Mouse (Mus musculus) forebrain, postnatal 0 days (tissue): Measurements from ENCODE around the gene Abat. TPM values are rescaled to one million over a fixed set of nuclear protein-coding genes. Genes with fewer than 3 reads are reported as not detected.

ENCODE experiments used
- ATAC-seq: fragments of 200-750 bp; cut with Nextera tagmentation; 2 replicates; pipeline ENCODE4 v1.8.0; 2017; ENCODE audit warnings: mild to moderate bottlenecking, moderate library complexity
- DNase-seq: peaks from one replicate; pipeline ENCODE4 v3.0.0-alpha.2; 2015
- H3K27ac ChIP-seq: fragments of 300-500 bp; sonication (generic); 2 replicates; pipeline ENCODE4 v1.5.1; 2014; ENCODE audit warnings: low read depth, mild to moderate bottlenecking, antibody characterized with exemption, low read length, moderate library complexity, mixed read lengths
- H3K27me3 ChIP-seq: fragments of 300-500 bp; sonication (generic); 2 replicates; pipeline ENCODE4 v1.6.1; 2014; ENCODE audit warnings: mild to moderate bottlenecking, low read length, mixed read lengths; ENCODE audit not compliant: insufficient read depth
- H3K36me3 ChIP-seq: fragments of 300-500 bp; sonication (generic); 2 replicates; pipeline ENCODE4 v1.6.1; 2014; ENCODE audit warnings: mild to moderate bottlenecking, moderate library complexity; ENCODE audit not compliant: insufficient read depth
- H3K4me1 ChIP-seq: fragments of 300-500 bp; sonication (generic); 2 replicates; pipeline ENCODE4 v1.6.1; 2014; ENCODE audit warnings: antibody characterized with exemption; ENCODE audit not compliant: insufficient read depth
- H3K4me2 ChIP-seq: fragments of 300-500 bp; sonication (generic); 2 replicates; pipeline ENCODE4 v1.6.1; 2014; ENCODE audit warnings: low read depth, mild to moderate bottlenecking, moderate library complexity
- H3K4me3 ChIP-seq: fragments of 300-500 bp; sonication (generic); 2 replicates; pipeline ENCODE4 v1.5.1; 2014; ENCODE audit warnings: low read depth, low read length, mixed read lengths
- H3K9ac ChIP-seq: fragments of 300-500 bp; sonication (generic); 2 replicates; pipeline ENCODE4 v1.6.1; 2014; ENCODE audit warnings: mild to moderate bottlenecking
- H3K9me3 ChIP-seq: fragments of 300-500 bp; sonication (generic); 2 replicates; pipeline ENCODE4 v1.6.1; 2016; ENCODE audit warnings: low read length
- CTCF ChIP-seq: sonication (generic); IDR thresholded peaks from 2 replicates; pipeline ENCODE4 v1.5.1; 2016; ENCODE audit warnings: antibody characterized with exemption, control low read depth, low read depth
- WGBS: fragments of 180-500 bp; shearing (Covaris S2); extraction: QIAGEN DNeasy Blood & Tissue Kit; methylation state at CpG from one replicate; pipeline ENCODE4 v1.1.7; 2014; 5-methylcytosine and 5-hydroxymethylcytosine counted together
- polyA plus RNA-seq: library from polyadenylated mRNA; unstranded; fragments of >200 nt; fragmentation: Nextera tagmentation; extraction: Ambion mirVana; gene quantifications from 2 replicates; pipeline ENCODE4 v1.2.1, GENCODE M21; 2015
- total RNA-seq: library from RNA; depleted of rRNA; stranded (reverse); fragments of >200 nt; gene quantifications from 2 replicates; pipeline ENCODE4 v1.2.3, GENCODE M21; 2014

Abat gene
- total and polyA plus RNA-seq, 2 experiments from 2014 or later: 69.4 to 104 TPM

DNA sequence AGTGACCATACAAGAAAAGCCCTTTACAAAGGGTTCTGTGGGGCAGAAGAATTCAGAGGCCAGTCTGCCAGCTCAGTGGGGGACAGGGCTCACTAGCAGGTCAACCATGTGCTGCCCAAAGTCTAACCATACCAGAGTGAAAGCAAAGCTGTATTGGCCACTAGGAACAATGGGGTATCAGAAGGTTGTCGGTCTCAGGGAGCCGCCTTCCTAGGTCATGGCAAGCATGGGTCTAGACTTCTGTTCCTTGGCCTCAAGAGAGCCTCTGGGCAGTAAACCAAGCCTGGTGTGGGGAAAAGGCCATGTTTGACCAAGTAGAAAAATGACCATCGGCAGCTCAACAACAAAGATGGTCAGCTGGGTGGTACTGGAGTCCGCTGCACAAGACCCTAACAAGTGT lies 145.5 kb downstream of the Abat start:
- no peak for DNase-seq
- Histone ChIP-seq H3K4me1 (no peaks in the 10 kb centered on the region), H3K9me3 (no peaks in the 10 kb centered on the region), H3K4me2 (no peak overlapping the region), H3K27me3 (no peaks in the 10 kb centered on the region), H3K36me3 (peaks cover 76% of the 10 kb centered on the region), H3K27ac (no peak overlapping the region), H3K9ac (no peak overlapping the region), H3K4me3 (no peak overlapping the region)
- no peak for TF ChIP-seq CTCF
- WGBS: 92% methylated on average over 4 of the region's 4 CpGs
- no peak for ATAC-seq

GRCm38 (mm10) chr16:8663022-8663421 lies 149.8 kb downstream of the Abat start:
- H3K4me1 ChIP-seq: no peaks in the 10 kb centered on the region
- H3K27me3 ChIP-seq: no peaks in the 10 kb centered on the region
- no peaks in the 10 kb centered on the region for H3K9me3 ChIP-seq
- ATAC-seq: no peak
- no peak overlapping the region for H3K27ac ChIP-seq
- H3K4me2 ChIP-seq: no peak overlapping the region
- no peak overlapping the region for H3K4me3 ChIP-seq
- no peak for TF ChIP-seq CTCF
- no peak for DNase-seq
- H3K36me3 ChIP-seq: peaks cover 50% of the 10 kb centered on the region
- no peak overlapping the region for H3K9ac ChIP-seq
- WGBS: 81% methylated on average over 2 of the region's 2 CpGs

DNA sequence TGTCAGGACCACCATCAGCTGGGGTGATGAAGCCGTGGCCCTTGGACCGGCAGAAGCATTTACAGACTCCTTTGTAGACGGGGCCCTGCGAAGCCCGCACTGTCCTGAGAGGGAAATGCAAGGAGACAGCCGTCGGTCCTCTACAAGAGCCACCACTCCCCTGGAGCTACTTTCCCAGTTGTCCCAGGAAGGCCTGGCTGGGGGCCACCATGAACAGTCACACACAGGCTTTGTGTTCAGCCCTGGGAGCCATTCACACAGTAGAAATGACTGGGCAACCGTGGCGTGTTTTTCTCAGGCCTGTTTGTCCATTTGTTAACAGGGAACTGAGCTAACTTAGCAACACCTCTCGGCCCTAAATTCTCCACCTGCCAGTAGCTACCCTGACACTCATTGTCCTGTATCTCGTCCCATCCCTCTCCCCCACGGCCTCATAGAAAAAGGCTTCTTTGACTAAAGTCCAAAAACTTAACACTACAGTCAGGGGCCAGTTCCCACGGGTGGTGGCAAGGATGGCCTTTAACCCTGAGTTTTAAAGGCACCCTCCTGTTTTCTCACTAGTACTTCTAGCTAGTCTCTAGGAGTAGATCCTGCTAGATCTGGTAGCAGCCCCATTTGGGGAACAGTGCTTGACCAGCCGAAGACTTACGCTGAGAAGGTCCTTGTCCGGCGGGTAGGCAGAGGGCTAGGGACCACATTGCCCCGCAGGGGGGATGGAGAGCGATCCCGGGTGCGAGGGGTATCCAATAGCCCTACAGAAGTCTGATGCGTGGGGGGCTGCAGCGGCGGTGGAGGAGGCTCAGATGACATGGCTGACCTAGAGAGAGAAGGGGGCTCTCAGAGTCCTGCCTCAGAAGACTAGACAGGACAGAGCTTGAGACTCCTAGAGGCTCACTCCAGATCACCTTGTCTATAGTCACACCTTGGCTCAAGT lies 150.6 kb downstream of the Abat start:
- no peak overlapping the region for H3K9ac ChIP-seq
- H3K27me3 ChIP-seq: no peaks in the 10 kb centered on the region
- H3K9me3 ChIP-seq: no peaks in the 10 kb centered on the region
- TF ChIP-seq CTCF: no peak
- no peak overlapping the region for H3K4me3 ChIP-seq
- peak; percentile 50; the same call in 1 of the 2 replicates for ATAC-seq
- H3K4me1 ChIP-seq: 0 out of 2 replicates have a peak, but pooled peaks cover 6% of the 10 kb centered on the region
- peaks cover 46% of the 10 kb centered on the region for H3K36me3 ChIP-seq
- no peak overlapping the region for H3K4me2 ChIP-seq
- H3K27ac ChIP-seq: no peak overlapping the region
- no peak for DNase-seq
- 79% methylated on average over 24 of the region's 24 CpGs for WGBS

DNA sequence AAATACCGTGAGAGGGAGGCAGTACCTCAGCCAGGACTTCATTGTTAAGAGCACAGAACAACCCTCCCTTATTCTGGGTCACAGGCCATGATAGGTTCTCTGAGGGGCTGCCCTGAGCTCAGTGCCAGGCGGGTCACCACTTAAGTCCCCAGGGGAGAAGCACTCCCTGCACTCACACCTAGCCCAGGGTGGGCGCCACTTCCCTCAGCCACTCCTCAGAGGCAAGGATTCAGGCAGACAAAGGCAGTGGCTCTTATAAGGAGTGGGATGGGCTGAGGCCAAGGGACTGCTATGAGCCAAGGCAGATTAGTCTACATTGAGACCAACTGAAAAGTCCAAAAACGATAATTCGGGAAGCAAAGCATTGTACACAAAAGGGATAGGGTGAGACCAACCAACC lies 152.1 kb downstream of the Abat start:
- Histone ChIP-seq H3K9ac (no peak overlapping the region), H3K36me3 (peaks cover 32% of the 10 kb centered on the region), H3K27me3 (no peaks in the 10 kb centered on the region), H3K4me3 (no peak overlapping the region), H3K9me3 (no peaks in the 10 kb centered on the region), H3K4me1 (peaks cover 15% of the 10 kb centered on the region), H3K4me2 (no peak overlapping the region), H3K27ac (no peak overlapping the region)
- 87% methylated on average over 5 of the region's 5 CpGs for WGBS
- TF ChIP-seq CTCF: no peak
- DNase-seq (no peak), ATAC-seq (no peak)

DNA sequence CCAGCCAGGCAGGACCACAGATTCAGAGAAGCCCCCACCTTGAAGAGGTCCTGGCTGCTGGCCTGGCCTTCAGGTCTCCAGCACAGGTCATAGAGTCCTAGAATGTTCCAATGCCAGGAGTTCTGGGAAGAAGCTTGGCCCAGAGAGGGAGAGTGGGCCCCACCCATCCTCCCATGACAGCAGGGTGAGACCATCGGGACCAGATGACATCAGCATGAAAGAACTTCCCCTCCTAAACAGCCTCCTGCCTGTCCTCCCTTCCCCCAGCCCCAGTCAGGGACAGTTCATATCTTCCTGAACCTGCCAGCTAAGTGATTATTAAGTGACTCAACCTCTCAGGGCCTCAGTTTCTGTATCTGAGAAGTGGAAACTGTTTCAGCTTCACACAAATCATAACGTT lies 153.2 kb downstream of the Abat start:
- Histone ChIP-seq H3K27ac (no peak overlapping the region), H3K4me1 (peaks cover 22% of the 10 kb centered on the region)

GRCm38 (mm10) chr16:8667261-8667660 lies 154.0 kb downstream of the Abat start:
- H3K9ac ChIP-seq: peak overlapping the region; percentile 28; the same call in 1 of the 2 replicates
- H3K4me1 ChIP-seq: peaks cover 22% of the 10 kb centered on the region
- 85% methylated on average over 7 of the region's 7 CpGs for WGBS
- H3K4me3 ChIP-seq: no peak overlapping the region
- DNase-seq: no peak
- H3K27ac ChIP-seq: no peak overlapping the region
- no peaks in the 10 kb centered on the region for H3K27me3 ChIP-seq
- no peak overlapping the region for H3K4me2 ChIP-seq
- peaks cover 18% of the 10 kb centered on the region for H3K36me3 ChIP-seq
- TF ChIP-seq CTCF: no peak
- no peak for ATAC-seq
- H3K9me3 ChIP-seq: no peaks in the 10 kb centered on the region

More for the DNA sequence above, 153.2 kb downstream of the Abat start:
- ATAC-seq (no peak), DNase-seq (no peak)
- Histone ChIP-seq H3K4me2 (no peak overlapping the region), H3K9me3 (no peaks in the 10 kb centered on the region), H3K9ac (no peak overlapping the region), H3K36me3 (peaks cover 25% of the 10 kb centered on the region), H3K27me3 (no peaks in the 10 kb centered on the region), H3K4me3 (no peak overlapping the region)
- 65% methylated on average over 2 of the region's 2 CpGs for WGBS
- TF ChIP-seq CTCF: no peak

GRCm38 (mm10) chr16:8667814-8668213 lies 154.6 kb downstream of the Abat start:
- no peak for DNase-seq
- peaks cover 14% of the 10 kb centered on the region for H3K36me3 ChIP-seq
- no peak for TF ChIP-seq CTCF
- ATAC-seq: no peak
- no peaks in the 10 kb centered on the region for H3K9me3 ChIP-seq
- H3K4me1 ChIP-seq: peaks cover 25% of the 10 kb centered on the region
- no peak overlapping the region for H3K4me3 ChIP-seq
- no peak overlapping the region for H3K27ac ChIP-seq
- 70% methylated on average over 4 of the region's 4 CpGs for WGBS
- 0 out of 2 replicates have a peak overlapping the region, but pooled peaks have one; percentile 28 for H3K9ac ChIP-seq
- no peaks in the 10 kb centered on the region for H3K27me3 ChIP-seq
- no peak overlapping the region for H3K4me2 ChIP-seq
